Mouse (Mus musculus): ENCODE data around the gene Gfra1. TPM values are rescaled to one million over a fixed set of nuclear protein-coding genes. Genes with fewer than 3 reads are reported as not detected.

Gfra1 gene
- polyA plus RNA-seq, 2 experiments: 19.5 to 19.9 TPM

- peaks cover 19% of the 10 kb centered on the region for H3K4me1 ChIP-seq (ENCODE audit: control insufficient read depth, insufficient read depth, low read length)
- H3K27ac ChIP-seq (replicated peaks; ENCODE audit: low read depth, low read length): no peak overlapping the region
- H3K9ac ChIP-seq (ENCODE audit: low read depth, low read length, severe bottlenecking): no peak overlapping the region
- ATAC-seq (ENCODE audit: low FRiP score, low read depth) (no peak), DNase-seq (ENCODE audit: low spot score) (no peak)
- no peak overlapping the region for H3K4me2 ChIP-seq (replicated peaks; ENCODE audit: low read depth, low read length, severe bottlenecking)
- no peaks in the 10 kb centered on the region for H3K27me3 ChIP-seq (ENCODE audit: control insufficient read depth, insufficient read depth, low read length)
- no peaks in the 10 kb centered on the region for H3K9me3 ChIP-seq (ENCODE audit: control insufficient read depth, low read length)
- no peak for TF ChIP-seq POLR2A (IDR thresholded peaks at IDR 0.05; ENCODE audit: borderline replicate concordance, extremely low read depth, insufficient read depth, insufficient read length)
- no peaks in the 10 kb centered on the region for H3K36me3 ChIP-seq (ENCODE audit: control insufficient read depth, insufficient read depth, low read length)
- no peak overlapping the region for H3K4me3 ChIP-seq (replicated peaks; ENCODE audit: low read length)
- 56% methylated on average over 5 of the region's 5 CpGs for WGBS
Measured at GRCm38 (mm10) chr19:58202627-58203026, 253.1 kb downstream of the Gfra1 start.

- TF ChIP-seq POLR2A (IDR thresholded peaks at IDR 0.05; ENCODE audit: borderline replicate concordance, extremely low read depth, insufficient read depth, insufficient read length): no peak
- no peak overlapping the region for H3K9ac ChIP-seq (ENCODE audit: low read depth, low read length, severe bottlenecking)
- H3K4me3 ChIP-seq (replicated peaks; ENCODE audit: low read length): no peak overlapping the region
- peaks cover 19% of the 10 kb centered on the region for H3K4me1 ChIP-seq (ENCODE audit: control insufficient read depth, insufficient read depth, low read length)
- no peak for ATAC-seq (ENCODE audit: low FRiP score, low read depth)
- WGBS: 18% methylated on average over 5 of the region's 5 CpGs
- no peak overlapping the region for H3K27ac ChIP-seq (replicated peaks; ENCODE audit: low read depth, low read length)
- H3K36me3 ChIP-seq (ENCODE audit: control insufficient read depth, insufficient read depth, low read length): no peaks in the 10 kb centered on the region
- H3K27me3 ChIP-seq (ENCODE audit: control insufficient read depth, insufficient read depth, low read length): no peaks in the 10 kb centered on the region
- H3K9me3 ChIP-seq (ENCODE audit: control insufficient read depth, low read length): no peaks in the 10 kb centered on the region
- no peak for DNase-seq (ENCODE audit: low spot score)
- peak overlapping the region; percentile 25 for H3K4me2 ChIP-seq (replicated peaks; ENCODE audit: low read depth, low read length, severe bottlenecking)
Measured at GRCm38 (mm10) chr19:58199679-58200078, 256.0 kb downstream of the Gfra1 start.

- H3K4me3 ChIP-seq (replicated peaks; ENCODE audit: low read length): no peak overlapping the region
- TF ChIP-seq POLR2A (IDR thresholded peaks at IDR 0.05; ENCODE audit: borderline replicate concordance, extremely low read depth, insufficient read depth, insufficient read length): no peak
- DNase-seq (ENCODE audit: low spot score) (no peak), ATAC-seq (ENCODE audit: low FRiP score, low read depth) (no peak)
- peaks cover 10% of the 10 kb centered on the region; the same call in 1 of the 2 replicates for H3K4me1 ChIP-seq (ENCODE audit: control insufficient read depth, insufficient read depth, low read length)
- 57% methylated on average over 7 of the region's 7 CpGs for WGBS
- no peak overlapping the region for H3K9ac ChIP-seq (ENCODE audit: low read depth, low read length, severe bottlenecking)
- no peaks in the 10 kb centered on the region for H3K9me3 ChIP-seq (ENCODE audit: control insufficient read depth, low read length)
- no peak overlapping the region for H3K27ac ChIP-seq (replicated peaks; ENCODE audit: low read depth, low read length)
- H3K27me3 ChIP-seq (ENCODE audit: control insufficient read depth, insufficient read depth, low read length): no peaks in the 10 kb centered on the region
- H3K4me2 ChIP-seq (replicated peaks; ENCODE audit: low read depth, low read length, severe bottlenecking): no peak overlapping the region
- no peaks in the 10 kb centered on the region for H3K36me3 ChIP-seq (ENCODE audit: control insufficient read depth, insufficient read depth, low read length)
Measured at GRCm38 (mm10) chr19:58193733-58194456, 261.8 kb downstream of the Gfra1 start.

DNA sequence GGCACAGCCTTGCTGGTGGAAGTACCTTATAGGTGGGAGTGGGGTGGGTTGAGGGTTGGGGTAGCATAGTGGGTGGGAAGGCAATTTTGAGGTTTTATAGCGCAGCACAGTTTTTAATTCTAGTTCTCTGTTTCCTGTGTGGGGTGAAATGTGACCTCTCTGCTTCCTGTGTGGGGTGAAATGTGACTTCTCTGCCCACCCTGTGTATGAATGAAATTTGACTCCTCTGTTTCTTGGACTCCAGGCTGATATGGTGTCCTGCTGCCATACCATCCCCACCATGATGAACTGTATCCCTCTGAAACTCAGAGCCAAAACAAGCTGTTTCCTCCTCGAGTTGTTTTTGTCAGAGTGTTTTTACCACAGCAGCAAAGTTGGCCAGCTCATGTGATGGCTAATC, 264.8 kb downstream of the Gfra1 start:
- DNase-seq (ENCODE audit: low spot score): no peak
- H3K27me3 ChIP-seq (ENCODE audit: control insufficient read depth, insufficient read depth, low read length): no peaks in the 10 kb centered on the region
- no peak for TF ChIP-seq POLR2A (IDR thresholded peaks at IDR 0.05; ENCODE audit: borderline replicate concordance, extremely low read depth, insufficient read depth, insufficient read length)
- H3K27ac ChIP-seq (replicated peaks; ENCODE audit: low read depth, low read length): no peak overlapping the region
- peaks cover 6% of the 10 kb centered on the region; the same call in 1 of the 2 replicates for H3K4me1 ChIP-seq (ENCODE audit: control insufficient read depth, insufficient read depth, low read length)
- H3K4me3 ChIP-seq (replicated peaks; ENCODE audit: low read length): no peak overlapping the region
- no peak for ATAC-seq (ENCODE audit: low FRiP score, low read depth)
- H3K36me3 ChIP-seq (ENCODE audit: control insufficient read depth, insufficient read depth, low read length): no peaks in the 10 kb centered on the region
- no peak overlapping the region for H3K4me2 ChIP-seq (replicated peaks; ENCODE audit: low read depth, low read length, severe bottlenecking)
- 41% methylated on average over 2 of the region's 2 CpGs for WGBS
- no peak overlapping the region for H3K9ac ChIP-seq (ENCODE audit: low read depth, low read length, severe bottlenecking)
- H3K9me3 ChIP-seq (ENCODE audit: control insufficient read depth, low read length): no peaks in the 10 kb centered on the region

DNA sequence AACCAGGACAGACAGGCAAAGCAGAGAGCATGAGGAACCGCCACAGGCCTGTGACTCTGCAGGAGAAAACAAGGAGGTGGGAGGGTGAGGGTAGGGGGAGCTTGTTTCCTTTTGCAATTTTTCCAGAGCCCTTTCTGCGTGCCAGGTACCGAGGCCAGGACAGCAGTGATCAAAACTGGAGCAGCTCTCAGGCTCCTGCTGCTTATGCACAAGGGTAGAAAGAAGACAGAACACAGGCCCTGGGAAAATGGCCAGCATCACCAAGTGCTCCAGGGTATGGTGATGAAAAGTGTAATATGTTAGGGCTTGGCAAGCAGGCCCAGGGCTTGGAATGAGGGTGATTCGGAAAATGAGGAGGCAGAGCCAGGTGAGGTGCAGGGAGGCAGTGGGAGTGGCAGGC, 269.2 kb downstream of the Gfra1 start:
- Histone ChIP-seq H3K9me3 (ENCODE audit: control insufficient read depth, low read length) (no peaks in the 10 kb centered on the region), H3K4me3 (replicated peaks; ENCODE audit: low read length) (no peak overlapping the region), H3K27ac (replicated peaks; ENCODE audit: low read depth, low read length) (0 out of 2 replicates have a peak overlapping the region, but pooled peaks have one; percentile 35), H3K4me1 (ENCODE audit: control insufficient read depth, insufficient read depth, low read length) (peaks cover 6% of the 10 kb centered on the region; the same call in 1 of the 2 replicates), H3K9ac (ENCODE audit: low read depth, low read length, severe bottlenecking) (no peak overlapping the region), H3K27me3 (ENCODE audit: control insufficient read depth, insufficient read depth, low read length) (no peaks in the 10 kb centered on the region), H3K36me3 (ENCODE audit: control insufficient read depth, insufficient read depth, low read length) (no peaks in the 10 kb centered on the region), H3K4me2 (replicated peaks; ENCODE audit: low read depth, low read length, severe bottlenecking) (no peak overlapping the region)
- WGBS: 34% methylated on average over 4 of the region's 4 CpGs
- peak; percentile 47 for DNase-seq (ENCODE audit: low spot score)
- no peak for TF ChIP-seq POLR2A (IDR thresholded peaks at IDR 0.05; ENCODE audit: borderline replicate concordance, extremely low read depth, insufficient read depth, insufficient read length)
- no peak for ATAC-seq (ENCODE audit: low FRiP score, low read depth)

Other genes starting within 250 kb of the Gfra1 start
- gene Ccdc172, start 56.1 kb upstream of the Gfra1 start, polyA plus RNA-seq (2012; rRNA removed): not detected in 2 replicates
- gene Ccdc172, start 56.1 kb upstream of the Gfra1 start, polyA plus RNA-seq (2014; fragmentation: Nextera tagmentation; extraction: Ambion mirVana): not detected in 2 replicates
- gene Pnlip, start 196.6 kb upstream of the Gfra1 start, polyA plus RNA-seq (2012; rRNA removed): 0.14 TPM in 1 of 2 replicates, not detected in the other
- gene Pnlip, start 196.6 kb upstream of the Gfra1 start, polyA plus RNA-seq (2014; fragmentation: Nextera tagmentation; extraction: Ambion mirVana): not detected in 2 replicates

Measured in limb, embryonic 14.5 days (tissue).